Mouse (Mus musculus): ENCODE data around the gene A030014E15Rik. TPM values are rescaled to one million over a fixed set of nuclear protein-coding genes. Genes with fewer than 3 reads are reported as not detected.

Gene A030014E15Rik
- total RNA-seq, 2 experiments from 2014 or later, result not detected

DNA sequence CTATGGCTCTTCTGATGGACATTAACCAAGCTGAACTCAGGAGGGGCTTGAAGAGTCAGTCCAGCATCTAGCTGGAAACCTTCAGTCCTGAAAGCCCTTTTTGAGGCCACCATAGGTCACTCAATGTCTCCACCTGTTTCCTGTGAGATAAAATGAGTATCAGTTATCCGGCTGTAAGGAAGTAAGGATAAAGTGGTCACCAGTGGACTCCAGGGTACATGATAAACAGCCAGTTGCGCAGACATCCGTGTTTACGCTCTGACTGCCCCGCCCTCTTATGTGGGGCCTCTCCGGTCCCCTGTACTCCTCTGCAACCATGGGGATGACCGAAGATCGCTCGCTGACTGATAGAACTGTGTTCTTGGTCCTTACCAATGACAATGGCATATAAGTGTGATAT, 49.6 kb downstream of the A030014E15Rik start:
- no peak for DNase-seq (ENCODE audit: extremely low spot score in 1 of 2, low spot score in 1 of 2)

Other genes starting within 250 kb of the A030014E15Rik start
- gene Mff, start 200.0 kb upstream of the A030014E15Rik start, total RNA-seq (2021), result 100 to 1,000 TPM; 233 to 257 TPM
- not detected for gene Tm4sf20, start 156.5 kb upstream of the A030014E15Rik start, total RNA-seq (2021)
- gene Gm47791, start 153.7 kb upstream of the A030014E15Rik start, total RNA-seq (2021), result not detected
- 10 to 100 TPM; 75.6 to 80.8 TPM for gene Agfg1, start 85.4 kb upstream of the A030014E15Rik start, total RNA-seq (2021)
- under 1 TPM; 0.47 to 0.63 TPM for gene A030005L19Rik, start 11.6 kb upstream of the A030014E15Rik start, total RNA-seq (2021)
- not detected for gene Gm6217, start 6.5 kb downstream of the A030014E15Rik start, total RNA-seq (2021)
- not detected for gene A030003K21Rik, start 18.5 kb downstream of the A030014E15Rik start, total RNA-seq (2021)
- gene Gm7544, start 31.1 kb downstream of the A030014E15Rik start, total RNA-seq (2021), result not detected
- not detected for gene Gm47955, start 35.4 kb downstream of the A030014E15Rik start, total RNA-seq (2021)
- gene Gm47959, start 75.6 kb downstream of the A030014E15Rik start, total RNA-seq (2021), result not detected
- 1 to 10 TPM; 2.3 TPM for gene Slc19a3, start 113.5 kb downstream of the A030014E15Rik start, total RNA-seq (2021)
- not detected for gene Krtap28-10, start 117.6 kb downstream of the A030014E15Rik start, total RNA-seq (2021)
- gene Gm47969, start 120.0 kb downstream of the A030014E15Rik start, total RNA-seq (2021), result not detected
- gene A030005K14Rik, start 134.5 kb downstream of the A030014E15Rik start, total RNA-seq (2021), result not detected
- not detected for gene Krtap28-13, start 136.0 kb downstream of the A030014E15Rik start, total RNA-seq (2021)
- not detected for gene Ccl20, start 191.8 kb downstream of the A030014E15Rik start, total RNA-seq (2021)
- gene Daw1, start 234.8 kb downstream of the A030014E15Rik start, total RNA-seq (2021), result under 1 TPM; 0.42 to 0.52 TPM